Mouse (Mus musculus) kidney, embryonic 16.5 days (tissue): ENCODE data around the gene Sema6c. TPM values are rescaled to one million over a fixed set of nuclear protein-coding genes. Genes with fewer than 3 reads are reported as not detected.

Source experiments
- ATAC-seq: fragments of 200-750 bp; cut with Nextera tagmentation; 2 replicates; pipeline ENCODE4 v1.8.0; 2017; ENCODE audit warnings: moderate TSS enrichment; ENCODE audit not compliant: low FRiP score, low TSS enrichment
- H3K27ac ChIP-seq: fragments of 300-500 bp; sonication (generic); 2 replicates; pipeline ENCODE4 v1.5.1; 2014; ENCODE audit warnings: low read length
- H3K27me3 ChIP-seq: fragments of 300-500 bp; sonication (generic); 2 replicates; pipeline ENCODE4 v1.6.1; 2014; ENCODE audit warnings: low read length, control low read depth, mixed read lengths; ENCODE audit not compliant: insufficient read depth
- H3K36me3 ChIP-seq: fragments of 300-500 bp; sonication (generic); 2 replicates; pipeline ENCODE4 v1.6.1; 2014; ENCODE audit warnings: low read length, control low read depth, mixed read lengths; ENCODE audit not compliant: insufficient read depth
- H3K4me1 ChIP-seq: fragments of 300-500 bp; sonication (generic); 2 replicates; pipeline ENCODE4 v1.6.1; 2014; ENCODE audit warnings: low read length, control low read depth, mixed read lengths; ENCODE audit not compliant: insufficient read depth
- H3K4me2 ChIP-seq: fragments of 300-500 bp; sonication (generic); replicated peaks from 2 replicates; pipeline ENCODE4 v1.6.1; 2014; ENCODE audit warnings: low read depth, low read length
- H3K4me3 ChIP-seq: fragments of 300-500 bp; sonication (generic); 2 replicates; pipeline ENCODE4 v1.5.1; 2014; ENCODE audit warnings: mild to moderate bottlenecking, low read length
- H3K9ac ChIP-seq: fragments of 300-500 bp; sonication (generic); replicated peaks from 2 replicates; pipeline ENCODE4 v1.6.1; 2014; ENCODE audit warnings: low read length
- H3K9me3 ChIP-seq: fragments of 300-500 bp; sonication (generic); 2 replicates; pipeline ENCODE4 v1.6.1; 2016; ENCODE audit warnings: low read length, control low read depth
- WGBS: fragments of 180-500 bp; shearing (Covaris S2); extraction: QIAGEN DNeasy Blood & Tissue Kit; methylation state at CpG from one replicate; pipeline ENCODE4 v1.1.7; 2014; 5-methylcytosine and 5-hydroxymethylcytosine counted together
- polyA plus RNA-seq: library from polyadenylated mRNA; unstranded; fragments of >200 nt; fragmentation: Nextera tagmentation; extraction: Ambion mirVana; gene quantifications from 2 replicates; pipeline ENCODE4 v1.2.1, GENCODE M21; 2015

Sema6c gene
- polyA plus RNA-seq: 3.0 and 3.1 TPM in 2 replicates

DNA sequence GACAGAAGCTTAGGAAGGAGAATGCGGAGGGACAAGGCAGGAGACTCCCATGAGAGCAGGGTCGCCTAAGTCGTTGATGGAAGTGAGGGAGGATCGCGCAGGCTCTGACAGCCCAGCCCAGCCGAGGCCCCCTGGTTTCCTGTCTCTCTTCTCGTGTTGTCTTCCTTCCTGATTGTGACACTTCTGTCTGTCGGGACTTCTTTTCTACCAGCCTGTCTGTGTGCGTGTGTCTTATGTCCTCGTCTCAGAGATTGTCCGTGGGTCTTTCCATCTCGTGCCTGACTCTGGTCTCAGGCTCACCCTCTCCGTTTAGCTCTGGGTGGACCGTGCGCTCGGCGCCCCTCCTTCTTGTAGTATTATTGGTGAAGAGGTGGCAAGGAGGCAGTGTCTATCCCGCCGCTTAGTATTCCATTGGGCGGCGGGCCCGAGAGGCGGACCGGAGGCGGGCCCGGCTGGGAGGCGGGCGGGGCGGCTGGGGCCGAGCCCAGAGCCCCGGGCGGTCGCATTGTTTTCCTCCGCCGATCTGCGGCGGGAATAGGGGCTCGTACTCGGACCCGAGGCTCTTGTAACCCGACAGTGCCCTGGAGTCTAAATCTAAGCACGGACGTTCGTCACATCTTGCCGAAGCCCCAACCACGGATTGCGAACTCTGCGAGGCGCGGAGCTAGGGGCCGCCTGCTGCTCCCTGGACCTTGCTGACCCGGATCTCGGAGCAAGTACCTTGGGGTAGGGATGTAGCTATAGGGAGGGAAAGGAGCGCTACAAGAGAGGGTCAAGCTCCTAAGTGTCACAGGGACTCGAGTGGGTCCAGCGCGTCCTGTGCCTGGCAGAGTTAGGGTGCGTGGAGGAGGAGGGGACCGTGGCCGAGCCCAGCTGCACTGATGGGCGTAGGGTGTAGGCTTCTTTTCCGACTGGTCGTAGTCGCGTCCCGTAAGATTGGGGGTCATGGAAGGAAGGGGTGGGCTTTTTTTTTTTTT is at the start of gene Sema6c:
Gene Sema6c, plus strand, starts transcription at position 471 of the 977 bp plus-strand sequence.
- Histone ChIP-seq H3K9ac (peak within 1 kb of the TSS; percentile 69), H3K9me3 (no peaks in the 10 kb centered on the region), H3K36me3 (no peaks in the 10 kb centered on the region), H3K4me2 (peak within 1 kb of the TSS; percentile 84), H3K4me3 (peak within 1 kb of the TSS; percentile 68), H3K27ac (no peak within 1 kb of the TSS), H3K27me3 (no peaks in the 10 kb centered on the region), H3K4me1 (peaks cover 23% of the 10 kb centered on the region)
- ATAC-seq: peak; percentile 98
- 0% methylated on average over 64 of the region's 66 CpGs for WGBS

DNA sequence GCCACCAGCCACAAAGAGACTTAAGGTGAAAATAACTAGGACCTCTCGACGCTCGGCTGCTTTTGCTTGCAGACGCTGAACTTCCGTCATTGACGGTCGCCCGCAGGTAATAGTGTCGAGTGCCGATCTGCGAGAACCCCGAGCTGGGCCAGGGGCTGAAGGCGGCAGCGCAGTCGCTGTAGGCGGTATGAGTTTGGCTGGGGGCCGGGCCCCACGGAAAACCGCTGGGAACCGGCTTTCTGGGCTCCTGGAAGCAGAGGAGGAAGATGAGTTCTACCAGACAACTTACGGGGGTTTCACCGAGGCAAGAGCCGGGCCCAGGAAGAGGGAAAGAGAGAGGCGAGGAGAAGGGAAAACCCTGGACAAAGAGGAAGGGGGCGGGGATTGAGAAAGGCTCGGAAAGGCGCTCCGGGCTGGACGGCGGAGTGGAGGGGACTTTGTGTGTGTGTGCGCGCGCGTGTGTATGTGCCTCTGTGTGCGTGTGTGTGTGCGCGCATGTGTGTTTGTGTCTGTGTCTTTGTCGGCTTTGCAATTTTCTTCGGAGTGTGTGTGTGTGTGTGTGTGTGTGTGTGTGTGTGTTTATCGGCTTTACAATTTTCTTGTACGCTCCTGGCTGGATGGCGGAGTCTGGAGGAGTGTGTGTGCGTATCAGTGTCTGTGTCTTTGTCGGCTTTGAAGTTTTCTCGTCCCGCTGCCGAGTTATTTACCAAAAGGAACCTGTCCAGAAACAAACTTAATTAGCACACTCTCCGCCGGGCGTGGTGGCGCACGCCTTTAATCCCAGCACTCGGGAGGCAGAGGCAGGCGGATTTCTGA is 49.1 kb upstream of the Sema6c start, which contains the start of gene Vps72:
Gene Vps72, plus strand, starts transcription at position 112 of the 816 bp plus-strand sequence.
- peaks cover 6% of the 10 kb centered on the region; the same call in 1 of the 2 replicates for H3K36me3 ChIP-seq

DNA sequence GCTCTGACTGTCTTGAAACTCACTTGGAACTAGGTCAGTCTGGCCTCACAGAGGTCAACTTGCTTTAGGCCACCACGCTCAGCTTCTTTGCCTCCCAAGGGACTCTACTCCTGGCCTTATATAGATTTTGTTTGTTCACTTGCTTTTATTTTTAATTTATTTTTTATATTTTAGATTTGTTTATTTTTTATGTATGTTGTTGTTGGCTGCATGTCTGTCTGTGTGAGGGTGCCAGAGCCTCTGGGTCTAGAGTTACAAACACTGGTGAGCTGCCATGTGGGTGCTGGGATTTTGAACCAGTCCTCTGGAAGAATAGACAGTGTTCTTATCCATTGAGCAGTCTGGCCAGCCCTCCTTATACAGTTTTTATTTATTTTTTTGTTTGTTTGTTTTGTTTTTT is 47.5 kb upstream of the Sema6c start:
- Histone ChIP-seq H3K27ac (no peak overlapping the region), H3K36me3 (peaks cover 6% of the 10 kb centered on the region; the same call in 1 of the 2 replicates), H3K27me3 (no peaks in the 10 kb centered on the region), H3K4me3 (no peak overlapping the region), H3K4me2 (peak overlapping the region; percentile 55; the same call in 1 of the 2 replicates), H3K4me1 (peaks cover 9% of the 10 kb centered on the region), H3K9ac (peak overlapping the region; percentile 39; the same call in 1 of the 2 replicates), H3K9me3 (no peaks in the 10 kb centered on the region)
- WGBS: 88% methylated on average over 1 of the region's 1 CpGs
- no peak for ATAC-seq

More for the DNA sequence above, 49.1 kb upstream of the Sema6c start, which contains the start of gene Vps72:
- Histone ChIP-seq H3K4me1 (peaks cover 9% of the 10 kb centered on the region), H3K9me3 (no peaks in the 10 kb centered on the region), H3K4me2 (peak within 1 kb of the TSS; percentile 55), H3K27me3 (no peaks in the 10 kb centered on the region), H3K4me3 (peak within 1 kb of the TSS; percentile 85), H3K27ac (peak within 1 kb of the TSS; percentile 98), H3K9ac (peak within 1 kb of the TSS; percentile 93)
- WGBS: under 1% methylated on average over 54 of the region's 54 CpGs
- peak; percentile 73 for ATAC-seq

DNA sequence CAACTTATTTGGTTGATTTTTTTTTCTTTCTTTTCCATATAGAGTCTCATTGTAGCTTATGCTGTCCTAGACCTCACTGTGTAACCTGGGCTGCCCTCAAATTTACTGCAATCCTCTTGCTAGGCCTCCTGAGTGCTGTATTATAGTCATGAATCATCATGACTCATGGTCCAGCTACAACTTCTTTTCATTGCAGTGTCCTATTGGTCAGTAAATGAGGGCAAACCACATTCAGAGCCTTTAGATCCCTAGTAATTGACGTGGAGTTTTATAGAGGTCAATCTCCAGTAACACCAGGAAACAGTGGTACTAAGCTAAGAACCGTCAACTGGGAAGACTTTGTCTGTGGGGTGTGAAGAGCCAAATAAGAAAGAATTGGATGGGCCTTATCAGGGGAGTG is 42.5 kb upstream of the Sema6c start:
- Histone ChIP-seq H3K27ac (no peak overlapping the region), H3K9ac (no peak overlapping the region), H3K9me3 (no peaks in the 10 kb centered on the region), H3K4me3 (no peak overlapping the region), H3K27me3 (no peaks in the 10 kb centered on the region), H3K4me1 (peaks cover under 1% of the 10 kb centered on the region), H3K4me2 (no peak overlapping the region), H3K36me3 (peaks cover 41% of the 10 kb centered on the region)
- ATAC-seq: no peak
- WGBS: 59% methylated on average over 2 of the region's 2 CpGs

DNA sequence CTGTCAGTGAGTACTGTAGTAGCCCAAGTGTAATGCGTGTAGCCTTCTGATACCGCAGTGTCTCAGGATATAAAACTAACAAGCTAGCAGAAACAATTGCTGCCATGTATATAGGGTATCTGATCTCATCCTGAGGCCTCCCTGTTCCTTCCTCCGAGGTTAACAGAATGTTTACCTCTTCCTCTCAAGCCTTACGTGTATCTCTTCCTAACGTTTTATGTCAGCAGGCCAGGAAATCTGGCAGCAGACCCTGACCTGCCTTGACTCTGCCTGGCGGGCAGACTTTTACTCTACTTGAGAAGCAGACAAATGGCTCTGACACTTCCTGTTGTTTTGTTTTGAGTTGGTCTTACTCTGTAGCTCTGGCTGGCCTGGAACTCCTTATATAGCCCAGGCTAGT is 38.7 kb upstream of the Sema6c start:
- H3K9ac ChIP-seq: no peak overlapping the region
- peaks cover 11% of the 10 kb centered on the region; the same call in 1 of the 2 replicates for H3K4me1 ChIP-seq
- WGBS: 47% methylated on average over 6 of the region's 6 CpGs
- H3K4me3 ChIP-seq: no peak overlapping the region
- H3K36me3 ChIP-seq: peaks cover 38% of the 10 kb centered on the region
- no peaks in the 10 kb centered on the region for H3K9me3 ChIP-seq
- H3K27ac ChIP-seq: peak overlapping the region; percentile 59
- H3K4me2 ChIP-seq: no peak overlapping the region
- ATAC-seq: peak; percentile 56
- no peaks in the 10 kb centered on the region for H3K27me3 ChIP-seq

DNA sequence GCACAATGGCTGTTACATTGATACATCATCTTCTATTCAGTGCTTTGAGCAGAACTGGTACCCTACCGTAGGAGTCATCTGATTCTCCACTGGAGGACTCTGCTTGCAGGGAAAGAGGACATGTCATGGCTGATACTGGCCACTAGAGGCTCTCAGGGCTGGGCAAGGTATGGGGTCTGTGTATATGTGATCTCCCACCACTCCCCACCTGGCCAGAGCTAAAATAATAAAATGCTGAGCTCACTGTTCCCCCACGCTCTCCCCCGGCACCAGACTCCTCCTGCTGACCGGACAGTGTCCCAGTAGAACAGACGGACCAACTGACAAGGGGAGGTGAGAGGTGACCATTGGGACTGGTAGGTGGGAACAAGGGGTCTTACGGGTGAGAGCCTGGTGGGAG is 36.0 kb upstream of the Sema6c start, which contains the start of gene Tmod4:
Gene Tmod4, plus strand, starts transcription at position 231 of the 400 bp plus-strand sequence.
- Histone ChIP-seq H3K4me2 (no peak within 1 kb of the TSS), H3K4me1 (peaks cover 16% of the 10 kb centered on the region), H3K9ac (no peak within 1 kb of the TSS), H3K4me3 (no peak within 1 kb of the TSS), H3K27me3 (no peaks in the 10 kb centered on the region), H3K27ac (no peak within 1 kb of the TSS), H3K36me3 (peaks cover 32% of the 10 kb centered on the region), H3K9me3 (no peaks in the 10 kb centered on the region)
- 38% methylated on average over 6 of the region's 6 CpGs for WGBS
- ATAC-seq: no peak

DNA sequence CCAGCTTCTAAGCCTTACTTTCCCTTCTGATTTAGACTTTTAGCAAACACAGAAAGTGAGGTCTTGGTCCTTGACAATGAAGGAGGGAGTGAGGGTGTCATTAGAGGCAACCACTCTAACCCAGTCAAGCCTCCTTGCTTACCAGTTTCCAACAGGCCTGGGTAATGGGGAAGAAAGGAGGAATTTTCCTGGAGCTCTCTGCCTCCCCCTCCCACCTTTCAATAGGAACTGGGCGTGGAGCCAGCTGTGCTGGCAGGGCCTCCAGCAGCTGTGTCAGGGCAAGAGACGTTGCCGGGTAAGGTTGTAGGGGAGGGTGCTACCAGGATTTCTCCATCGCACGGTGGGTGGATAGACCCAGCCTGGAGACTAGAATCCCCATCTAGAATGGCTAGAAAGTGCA is 35.3 kb upstream of the Sema6c start:
- no peaks in the 10 kb centered on the region for H3K27me3 ChIP-seq
- 36% methylated on average over 5 of the region's 5 CpGs for WGBS
- no peak overlapping the region for H3K4me3 ChIP-seq
- no peak overlapping the region for H3K27ac ChIP-seq
- H3K36me3 ChIP-seq: peaks cover 25% of the 10 kb centered on the region
- H3K4me2 ChIP-seq: no peak overlapping the region
- no peak for ATAC-seq
- no peaks in the 10 kb centered on the region for H3K9me3 ChIP-seq
- H3K9ac ChIP-seq: no peak overlapping the region
- H3K4me1 ChIP-seq: peaks cover 23% of the 10 kb centered on the region

DNA sequence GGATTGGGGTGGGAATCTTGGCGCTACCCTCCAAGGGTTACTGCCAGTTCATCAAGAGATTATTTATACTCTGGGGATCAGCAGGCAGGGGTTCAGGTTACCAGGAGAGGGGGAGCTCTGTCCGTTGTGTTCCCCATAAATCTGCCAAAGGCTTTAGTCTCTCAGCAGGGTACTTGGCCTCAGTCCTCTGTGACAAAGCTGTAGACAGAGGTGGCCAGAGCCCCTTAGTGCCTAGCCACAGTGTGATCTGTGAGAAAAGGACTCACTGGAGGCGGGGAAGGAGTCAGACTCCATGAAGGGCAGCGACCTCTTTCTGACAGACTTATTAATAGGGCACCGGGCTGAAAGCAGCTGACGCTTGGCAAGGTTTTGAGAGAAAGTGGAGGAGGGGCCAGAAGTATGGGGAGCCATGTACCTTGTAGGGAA is 31.0 kb upstream of the Sema6c start:
- WGBS: 10% methylated on average over 6 of the region's 6 CpGs

DNA sequence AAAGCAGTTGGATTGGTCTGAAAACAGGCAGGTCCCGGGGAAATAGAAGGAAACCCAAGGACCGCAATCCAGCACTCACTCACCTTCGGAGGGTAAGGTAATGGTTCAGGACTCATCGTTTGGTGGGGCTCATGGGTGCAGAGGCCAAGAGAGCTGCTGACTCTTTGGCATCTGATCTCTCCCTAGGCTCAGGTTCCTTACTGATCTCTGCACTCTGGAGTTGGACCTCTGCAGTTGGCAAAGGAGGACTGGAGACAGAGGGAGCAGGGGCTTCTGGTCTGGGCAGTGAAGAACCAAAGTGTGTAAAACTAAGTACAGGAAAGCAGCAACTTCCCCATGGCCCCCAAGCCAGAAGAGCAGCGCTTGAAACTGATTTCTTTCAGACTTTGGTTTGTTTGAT is 30.2 kb upstream of the Sema6c start:
- peaks cover 13% of the 10 kb centered on the region for H3K4me1 ChIP-seq
- no peak overlapping the region for H3K9ac ChIP-seq
- no peaks in the 10 kb centered on the region for H3K9me3 ChIP-seq
- peak overlapping the region; percentile 35 for H3K27ac ChIP-seq
- no peak overlapping the region for H3K4me3 ChIP-seq
- 60% methylated on average over 5 of the region's 5 CpGs for whole genome bisulfite sequencing
- no peaks in the 10 kb centered on the region for H3K27me3 ChIP-seq
- no peak overlapping the region for H3K4me2 ChIP-seq
- no peak for ATAC-seq
- no peaks in the 10 kb centered on the region; the same call in 1 of the 2 replicates for H3K36me3 ChIP-seq

More for the DNA sequence above, 31.0 kb upstream of the Sema6c start:
- Histone ChIP-seq H3K4me3 (no peak overlapping the region), H3K9ac (peak overlapping the region; percentile 17; the same call in 1 of the 2 replicates), H3K27me3 (no peaks in the 10 kb centered on the region), H3K9me3 (no peaks in the 10 kb centered on the region), H3K4me2 (no peak overlapping the region), H3K36me3 (no peaks in the 10 kb centered on the region; the same call in 1 of the 2 replicates), H3K4me1 (peaks cover 22% of the 10 kb centered on the region), H3K27ac (peak overlapping the region; percentile 5)
- ATAC-seq: 0 out of 2 replicates have a peak, but pooled peaks have one; percentile 36
